ENCODE assay signal across 24 mouse cellular contexts in the genomic region with DNA sequence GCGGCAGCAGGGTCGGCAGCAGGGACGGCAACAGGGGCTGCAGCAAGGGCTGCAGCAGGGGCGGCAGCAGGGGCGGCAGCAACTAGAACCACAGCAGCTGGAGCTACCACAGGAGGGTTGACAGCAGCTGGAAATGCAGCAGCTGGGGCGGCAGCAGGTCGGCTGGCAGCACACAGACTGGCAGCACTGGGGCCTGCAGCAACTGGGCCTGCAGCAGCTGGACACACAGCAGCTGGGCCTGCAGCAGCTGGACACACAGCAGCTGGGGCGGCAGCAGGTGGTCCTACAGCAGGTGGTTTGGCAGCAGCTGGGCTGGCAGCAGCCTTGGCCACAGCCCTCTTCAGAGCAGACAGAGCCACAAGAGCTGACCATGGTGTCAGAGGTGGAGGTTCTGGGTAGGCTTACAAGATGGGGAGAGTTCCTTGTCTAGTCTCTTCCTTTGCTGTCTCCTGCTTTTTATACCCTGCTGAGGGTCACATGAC. TPM values are rescaled to one million over a fixed set of nuclear protein-coding genes. Genes with fewer than 3 reads are reported as not detected.
"Had no signal": no experiment of that assay in that cellular context is flagged by ENCODE, and none has a peak within 500 bp of the region (broad histone marks: within the 10 kb centered on the region; RNA-seq: fewer than 3 reads in every experiment).

Krtap4-2 (minus strand) TSS at position 432 of the 482 bp plus-strand sequence.

- H3K9ac ChIP-seq: liver, embryonic 14.5 days; liver, postnatal 0 days; lung, embryonic 14.5 days had no signal

- ATAC-seq: intestine, embryonic 16.5 days; liver, postnatal 0 days; lung, postnatal 0 days; midbrain, embryonic 16.5 days had no signal

- H3K4me2 ChIP-seq: liver, embryonic 11.5 days; lung, embryonic 14.5 days had no signal

- H3K27ac ChIP-seq: liver, embryonic 14.5 days; macrophage had no signal

- DNase-seq: kidney, adult 18-20 months; kidney, adult 9 months; kidney, postnatal 14 days; kidney, postnatal 4 days; left cerebral cortex, postnatal 4 days; liver, postnatal 0 days; lung, embryonic 14.5 days; retina, postnatal 1 day; right cerebral cortex, postnatal 25 days; thymus, adult 18-20 months; thymus, postnatal 36 days had no signal

RNA-seq across cellular contexts. Expression of gene Krtap4-2, which starts in this region (rescaled TPM):
- polyA plus RNA-seq: intestine, embryonic 16.5 days; kidney, embryonic 16.5 days; limb, embryonic 14.5 days; liver, embryonic 11.5 days; liver, embryonic 14.5 days; liver, postnatal 0 days; lung, embryonic 14.5 days; lung, postnatal 0 days; macrophage; neural tube, embryonic 11.5 days; neural tube, embryonic 14.5 days; spleen, adult 2 months; stomach, embryonic 16.5 days; testis, adult 2 months had no signal
